Mouse (Mus musculus) central nervous system, embryonic 11.5 days (tissue): ENCODE measurements around the gene Clec4n. TPM values are rescaled to one million over a fixed set of nuclear protein-coding genes. Genes with fewer than 3 reads are reported as not detected.

ENCODE experiments used
- polyA plus RNA-seq: library from polyadenylated mRNA; depleted of rRNA; stranded (reverse); fragments of >200 nt; gene quantifications from 2 replicates; pipeline ENCODE4 v1.2.3, GENCODE M21; 2012; rRNA removed

Clec4n gene
- polyA plus RNA-seq = 0.45 and 0.98 TPM in 2 replicates

GRCm38 (mm10) chr6:123229644-123230043, at the start of gene Clec4n:
Clec4n (plus strand) TSS chr6:123229843.

GRCm38 (mm10) chr6:123261555-123262161, 32.0 kb downstream of the Clec4n start, which contains the start of gene Clec4d:
Clec4d (plus strand) TSS chr6:123262111.

GRCm38 (mm10) chr6:123289753-123290152, 60.1 kb downstream of the Clec4n start, which contains the start of gene Clec4e:
Clec4e (minus strand) TSS chr6:123289870.

Other genes starting within 250 kb of the Clec4n start
- gene Clec4a4, start 239.5 kb upstream of the Clec4n start, polyA plus RNA-seq = not detected in 2 replicates
- not detected in 2 replicates for gene Clec4b1, start 179.9 kb upstream of the Clec4n start, polyA plus RNA-seq
- gene Clec4a2, start 123.4 kb upstream of the Clec4n start, polyA plus RNA-seq = 0.98 and 1.2 TPM in 2 replicates
- not detected in 2 replicates for gene Clec4b2, start 57.0 kb upstream of the Clec4n start, polyA plus RNA-seq
- 0.05 and 0.10 TPM in 2 replicates for gene Clec4d, start 32.3 kb downstream of the Clec4n start, polyA plus RNA-seq
- gene Clec4e, start 60.0 kb downstream of the Clec4n start, polyA plus RNA-seq = 0.02 and 0.04 TPM in 2 replicates
- gene Vmn2r19, start 78.5 kb downstream of the Clec4n start, polyA plus RNA-seq = not detected in 2 replicates
- gene Vmn2r20, start 188.3 kb downstream of the Clec4n start, polyA plus RNA-seq = not detected in 2 replicates